Mouse (Mus musculus) urinary bladder, postnatal 25 days (tissue): ENCODE results near the gene Pla2g15.

Experiments used
- DNase-seq: peaks from one replicate; pipeline ENCODE4 v3.0.0; 2022; ENCODE audit warnings: low spot score

Gene Pla2g15

DNA sequence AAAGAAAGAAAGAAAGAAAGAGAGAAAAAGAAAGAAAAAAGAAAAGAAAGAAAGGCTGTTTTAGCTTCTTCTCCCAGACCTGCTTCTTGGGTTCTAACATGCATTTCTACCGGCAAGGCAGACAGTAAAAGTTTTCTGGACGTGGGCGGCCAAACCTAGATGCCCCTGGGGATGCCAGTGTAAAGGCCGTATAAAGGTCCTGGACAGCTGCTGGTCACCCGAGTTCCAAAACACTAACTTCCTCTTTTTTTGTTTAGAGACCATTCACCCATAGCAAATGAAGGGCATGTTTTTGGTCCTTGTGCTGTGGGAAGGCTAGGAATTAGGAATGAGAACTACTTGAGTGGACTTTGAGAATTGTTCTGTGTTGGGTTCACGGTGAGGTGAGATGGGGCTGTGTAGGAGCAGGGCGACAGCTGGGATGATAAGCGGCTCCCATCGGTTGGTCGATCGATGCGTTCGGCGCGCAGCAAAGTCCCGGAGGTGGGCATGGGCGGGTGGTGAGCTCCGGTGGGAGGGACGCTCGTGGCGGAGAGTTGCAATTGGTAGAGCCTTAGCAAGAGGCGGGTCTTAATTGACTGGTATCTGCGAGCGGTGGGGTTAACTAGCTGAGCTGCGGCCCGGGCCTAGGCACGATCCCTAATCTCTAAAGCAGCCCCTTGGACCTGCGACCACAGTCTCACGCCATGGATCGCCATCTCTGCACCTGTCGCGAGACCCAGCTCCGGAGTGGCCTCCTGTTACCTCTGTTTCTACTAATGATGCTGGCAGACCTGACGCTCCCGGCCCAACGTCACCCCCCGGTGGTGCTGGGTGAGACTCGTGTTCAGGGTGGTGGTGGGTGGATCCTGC lies at the start of gene Pla2g15:
TSS of gene Pla2g15 (plus strand) at position 599 of the 852 bp plus-strand sequence.
- DNase-seq, result peak; percentile 82

DNA sequence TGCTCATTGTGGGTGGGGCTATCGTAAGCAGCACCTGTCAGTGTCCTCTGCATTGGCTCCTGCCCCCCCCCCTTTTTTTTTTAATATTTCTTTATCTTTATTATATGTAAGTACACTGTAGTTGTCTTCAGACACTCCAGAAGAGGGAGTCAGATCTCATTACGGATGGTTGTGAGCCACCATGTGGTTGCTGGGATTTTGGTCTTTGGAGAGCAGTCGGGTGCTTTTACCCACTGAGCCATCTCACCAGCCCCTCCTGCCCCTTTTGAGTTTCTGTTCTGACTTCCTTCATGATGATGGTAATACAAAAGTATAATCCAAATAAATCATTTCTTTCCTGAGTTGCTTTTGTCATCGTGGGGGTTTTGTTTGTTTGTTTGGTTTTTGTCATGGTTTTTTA lies 47.9 kb upstream of the Pla2g15 start:
- no peak for DNase-seq

DNA sequence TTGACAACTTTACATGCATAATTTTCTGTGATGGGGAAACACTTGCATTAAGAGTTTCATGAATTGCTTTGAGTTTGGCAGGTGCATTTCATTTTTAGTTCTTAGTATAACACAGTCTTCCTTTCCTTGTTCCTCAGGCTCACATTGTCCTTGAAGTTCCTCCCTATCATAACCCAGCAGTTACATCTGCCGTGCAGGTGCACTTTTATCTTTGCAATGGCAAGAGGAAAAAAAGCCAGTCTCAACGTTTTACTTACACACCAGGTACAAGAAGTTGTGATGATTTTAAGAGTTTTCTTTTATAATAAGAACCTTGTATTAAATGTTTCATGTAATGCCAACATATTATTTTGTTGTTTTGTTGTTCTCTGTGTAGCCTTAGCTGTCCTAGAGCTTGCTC lies 46.3 kb upstream of the Pla2g15 start:
- DNase-seq, result no peak

DNA sequence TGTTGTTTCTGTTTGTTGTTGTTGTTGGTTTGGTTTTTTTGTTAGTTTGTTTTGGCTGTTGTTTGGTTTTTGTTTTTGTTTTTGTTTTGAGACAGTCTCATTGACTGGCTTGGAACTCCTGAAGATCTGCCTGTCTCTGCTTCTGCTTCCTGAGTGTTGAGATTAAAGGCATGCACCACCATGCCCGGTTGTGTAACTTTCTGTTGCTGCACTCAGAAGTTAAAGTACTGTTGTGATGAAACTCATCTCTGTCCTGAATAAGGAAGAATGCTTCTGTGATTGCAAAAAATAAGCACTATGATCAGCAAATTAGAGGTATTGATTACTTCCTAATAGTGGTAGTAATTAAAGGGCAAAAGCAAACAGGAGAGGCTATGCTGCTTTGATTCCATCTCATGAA lies 44.0 kb upstream of the Pla2g15 start:
- DNase-seq, result no peak

DNA sequence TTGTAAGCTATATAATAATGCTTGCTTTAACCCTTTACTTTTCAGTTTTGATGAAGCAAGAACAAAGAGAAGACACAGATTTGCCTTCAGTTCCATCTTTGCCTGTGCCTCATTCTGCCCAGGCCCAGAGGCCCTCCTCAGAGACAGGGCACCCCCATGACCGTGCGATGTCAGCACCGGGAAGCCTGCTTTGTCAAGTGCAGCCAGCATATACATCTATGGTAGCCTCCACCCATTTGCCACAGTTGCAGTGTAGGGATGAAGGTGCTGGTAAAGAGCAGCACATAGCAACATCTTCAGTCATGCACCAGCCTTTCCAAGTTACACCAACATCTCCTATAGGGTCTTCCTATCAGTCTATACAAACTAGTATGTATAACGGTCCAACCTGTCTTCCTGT lies 42.1 kb upstream of the Pla2g15 start:
- DNase-seq, result no peak

DNA sequence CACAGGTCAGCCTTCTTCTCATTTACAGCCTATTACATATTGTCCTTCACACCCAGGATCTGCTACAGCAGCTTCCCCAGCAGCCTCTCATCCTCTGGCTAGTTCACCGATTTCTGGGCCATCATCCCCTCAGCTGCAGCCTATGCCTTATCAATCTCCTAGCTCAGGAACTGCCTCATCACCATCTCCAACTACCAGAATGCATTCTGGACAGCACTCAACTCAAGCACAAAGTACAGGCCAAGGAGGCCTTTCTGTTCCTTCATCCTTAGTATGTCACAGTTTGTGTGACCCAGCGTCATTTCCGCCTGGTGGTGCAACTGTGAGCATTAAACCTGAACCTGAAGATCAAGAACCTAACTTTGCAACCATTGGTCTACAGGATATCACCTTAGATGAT lies 41.5 kb upstream of the Pla2g15 start:
- DNase-seq, result no peak

DNA sequence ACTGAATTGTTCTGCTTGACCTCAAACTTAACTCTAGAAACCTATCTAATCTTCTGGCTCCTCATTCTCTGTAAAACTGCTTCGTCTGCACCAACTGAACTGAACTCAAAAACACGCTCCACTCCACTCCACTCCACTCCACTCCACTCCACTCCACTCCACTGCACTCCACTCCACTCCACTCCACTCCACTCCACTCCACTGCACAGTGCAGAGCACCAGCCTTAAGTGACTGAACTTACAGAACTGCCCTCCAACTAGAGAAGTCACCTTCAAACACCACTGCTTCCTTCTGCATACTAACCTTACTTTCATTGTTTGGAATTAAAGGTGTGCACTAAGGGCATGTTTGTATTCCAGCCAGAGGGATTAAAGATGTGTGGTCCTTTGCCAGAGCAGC lies 38.2 kb upstream of the Pla2g15 start:
- no peak for DNase-seq

DNA sequence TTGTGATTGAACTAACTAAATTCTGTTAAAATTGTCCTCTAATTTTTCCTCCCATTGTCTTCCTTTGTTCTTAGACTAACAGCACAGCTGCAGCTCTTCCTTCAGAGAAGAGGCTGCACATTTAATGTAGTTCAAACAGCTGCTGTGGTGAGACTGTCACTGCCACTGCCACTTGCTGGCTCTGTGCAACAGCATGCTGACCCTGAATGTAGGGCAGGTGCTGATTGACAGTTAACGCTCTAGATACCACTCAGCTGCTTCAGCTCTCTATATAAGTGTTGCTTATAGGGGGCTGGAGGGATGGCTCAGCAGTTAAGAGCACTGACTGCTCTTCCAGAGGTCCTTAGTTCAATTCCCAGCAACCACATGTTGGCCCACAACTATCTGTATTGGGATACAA lies 37.7 kb upstream of the Pla2g15 start:
- DNase-seq, result no peak

DNA sequence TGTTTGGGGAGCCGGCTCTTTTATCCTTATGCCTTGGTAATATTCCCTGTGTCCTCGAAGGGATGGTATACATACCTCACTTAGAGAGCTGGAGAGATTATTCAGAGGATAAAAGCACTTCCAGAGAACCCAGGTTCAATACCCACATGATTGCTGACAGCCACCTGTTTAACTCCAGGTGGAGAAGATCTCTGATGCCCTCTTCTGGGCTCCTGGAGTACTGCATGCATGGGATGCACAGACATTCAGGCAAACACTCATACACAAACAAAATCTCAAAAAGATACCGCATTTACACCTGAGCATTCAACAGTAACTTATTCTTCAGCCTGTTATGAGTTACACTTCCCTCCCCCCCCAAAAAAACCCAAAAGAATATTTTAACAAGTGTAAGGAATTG lies 34.3 kb upstream of the Pla2g15 start:
- no peak for DNase-seq

DNA sequence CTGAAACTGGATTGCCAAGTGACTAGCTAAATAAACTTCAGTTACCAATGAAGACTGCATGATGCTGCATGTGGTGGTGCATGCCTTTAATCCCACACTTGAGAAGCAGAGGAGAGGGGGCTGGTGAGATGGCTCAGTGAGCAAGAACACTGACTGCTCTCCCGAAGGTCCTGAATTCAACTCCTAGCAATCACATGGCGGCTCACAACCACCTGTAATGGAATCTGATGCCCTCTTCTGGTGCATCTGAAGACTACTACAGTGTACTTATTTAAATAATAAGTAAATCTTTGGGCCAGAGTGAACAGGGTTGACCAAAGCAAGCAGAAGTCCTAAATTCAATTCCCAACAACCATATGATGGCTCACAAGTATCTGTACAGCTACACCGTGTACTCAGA lies 26.8 kb upstream of the Pla2g15 start:
- no peak for DNase-seq

DNA sequence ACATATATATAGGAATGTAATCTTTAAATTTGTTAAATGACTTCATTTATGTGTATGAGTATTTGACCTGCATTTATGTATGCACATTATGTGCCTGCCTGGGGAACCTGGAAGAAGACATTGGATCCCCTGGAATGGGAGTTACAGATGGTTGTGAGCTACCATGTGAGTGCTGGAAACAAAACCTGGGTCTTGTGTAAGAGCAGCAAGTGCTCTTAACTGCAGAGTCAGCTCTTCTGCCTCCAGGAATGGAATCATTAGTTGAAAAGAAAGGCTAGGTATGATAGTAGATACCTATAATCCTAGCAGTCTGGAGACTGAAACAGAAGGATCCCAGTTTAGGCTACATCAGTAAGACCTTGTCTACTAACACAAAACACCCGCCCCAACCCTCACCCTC lies 24.1 kb upstream of the Pla2g15 start:
- DNase-seq, result no peak

DNA sequence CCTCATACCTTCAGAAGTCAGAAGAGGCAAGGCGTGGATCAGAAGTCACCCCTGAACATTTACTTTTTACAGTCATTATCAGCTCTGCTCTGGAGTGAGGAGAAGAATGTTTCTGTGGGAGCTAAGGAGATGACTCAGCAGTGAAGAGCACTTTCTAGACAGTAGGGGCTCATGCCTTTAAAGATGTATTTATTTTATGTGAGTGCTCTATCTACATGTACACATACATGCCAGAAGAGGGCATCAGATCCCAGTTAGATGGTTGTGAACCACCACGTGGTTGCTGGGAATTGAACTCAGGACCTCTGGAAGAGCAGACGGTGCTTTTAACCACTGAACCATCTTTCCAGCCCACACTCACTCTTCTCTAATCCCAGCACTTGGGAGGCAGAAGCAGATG lies 23.1 kb upstream of the Pla2g15 start:
- DNase-seq, result no peak

DNA sequence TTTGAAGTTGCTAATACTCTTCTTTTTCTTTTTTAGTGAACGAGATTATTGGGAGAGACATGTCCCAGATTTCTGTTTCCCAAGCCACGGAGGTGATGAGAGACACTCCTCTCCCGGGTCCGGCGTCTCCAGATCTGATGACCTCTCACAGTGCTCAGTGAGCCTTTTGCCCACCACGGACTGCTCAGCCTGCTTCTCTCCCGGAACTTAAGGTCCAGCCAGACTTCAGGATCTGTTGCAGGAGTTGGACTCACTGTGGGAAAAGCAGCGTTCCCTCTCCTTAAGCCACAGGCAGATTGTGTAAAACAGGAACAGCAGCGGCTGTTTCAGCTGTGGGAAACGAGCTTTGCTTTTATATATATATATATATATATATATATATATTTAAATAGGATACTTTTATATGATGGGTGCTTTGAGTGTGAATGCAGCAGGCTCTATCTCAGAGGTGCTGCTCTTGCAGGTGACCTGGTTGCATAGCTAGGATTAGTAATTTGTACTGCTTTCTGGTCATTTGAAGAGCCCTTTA lies 22.3 kb upstream of the Pla2g15 start:
- no peak for DNase-seq

DNA sequence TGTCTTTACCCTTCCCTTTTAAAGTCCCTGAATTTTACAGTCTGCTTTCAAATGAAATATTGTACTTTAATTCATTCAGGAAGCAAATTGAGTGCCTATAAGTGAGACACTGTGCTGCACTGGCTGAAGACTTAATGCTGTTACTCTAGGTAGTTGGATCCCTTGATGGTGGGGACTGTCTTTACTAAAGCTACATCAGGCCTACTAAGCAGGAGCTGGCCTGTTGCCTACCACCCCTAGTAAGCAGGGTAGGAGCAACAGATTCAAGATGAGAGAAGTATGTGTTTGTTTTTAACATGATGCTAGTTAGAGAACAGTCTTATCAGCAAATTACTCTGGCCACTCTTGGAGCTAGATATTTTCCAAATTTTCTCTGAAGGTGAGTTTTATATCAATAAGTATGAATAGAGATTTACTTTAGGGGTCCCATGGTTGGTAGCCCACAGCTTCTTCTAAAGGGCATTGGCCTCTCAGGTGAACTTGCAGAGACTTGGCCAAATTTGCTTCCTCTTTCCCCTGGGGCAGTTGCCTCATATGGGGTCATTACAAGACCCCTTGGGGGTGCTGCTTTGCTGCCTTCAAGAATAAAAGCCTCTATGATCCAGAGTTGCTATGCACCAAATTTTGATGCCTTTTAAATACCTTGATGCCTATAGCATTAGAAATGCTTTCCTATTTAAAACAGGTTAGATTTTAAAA lies 20.8 kb upstream of the Pla2g15 start:
- no peak for DNase-seq

DNA sequence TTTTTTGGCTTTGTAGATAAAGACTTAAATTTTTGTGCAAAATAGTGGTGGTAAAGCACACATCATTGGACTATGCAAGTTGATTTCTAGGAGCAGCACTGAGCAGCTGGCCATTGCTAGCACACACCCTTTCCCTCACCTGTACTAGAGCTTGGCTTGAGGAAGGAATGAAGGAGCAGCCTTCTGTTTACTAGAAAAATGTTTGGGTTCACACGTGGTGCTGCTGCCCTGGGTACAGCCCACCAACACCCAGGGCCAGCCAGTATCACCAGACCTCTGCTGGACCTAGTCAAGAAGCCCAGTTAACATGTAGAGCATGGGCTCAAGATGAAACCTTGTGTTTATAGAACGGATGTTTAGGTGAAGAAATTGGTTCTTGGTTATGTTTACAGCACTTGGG lies 20.2 kb upstream of the Pla2g15 start:
- no peak for DNase-seq

DNA sequence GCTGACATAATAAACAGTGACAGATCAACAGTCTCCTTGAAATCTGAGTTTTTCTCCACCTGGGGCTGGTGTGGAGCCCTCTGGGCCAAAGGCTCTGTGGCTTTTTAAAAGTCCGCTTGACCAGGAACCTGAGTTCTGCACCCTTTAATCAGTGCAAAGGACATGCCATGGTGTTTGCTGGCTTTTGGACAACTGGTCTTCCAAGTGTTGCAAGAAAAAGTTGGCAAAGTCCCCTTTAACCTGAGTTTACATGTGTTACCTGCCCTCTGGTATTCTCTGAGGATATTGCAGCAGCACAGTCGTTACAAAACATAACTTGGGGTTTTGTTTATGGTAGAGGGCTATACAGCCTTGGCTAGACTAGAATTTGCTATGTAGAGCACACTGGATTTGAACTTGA lies 19.7 kb upstream of the Pla2g15 start:
- no peak for DNase-seq

DNA sequence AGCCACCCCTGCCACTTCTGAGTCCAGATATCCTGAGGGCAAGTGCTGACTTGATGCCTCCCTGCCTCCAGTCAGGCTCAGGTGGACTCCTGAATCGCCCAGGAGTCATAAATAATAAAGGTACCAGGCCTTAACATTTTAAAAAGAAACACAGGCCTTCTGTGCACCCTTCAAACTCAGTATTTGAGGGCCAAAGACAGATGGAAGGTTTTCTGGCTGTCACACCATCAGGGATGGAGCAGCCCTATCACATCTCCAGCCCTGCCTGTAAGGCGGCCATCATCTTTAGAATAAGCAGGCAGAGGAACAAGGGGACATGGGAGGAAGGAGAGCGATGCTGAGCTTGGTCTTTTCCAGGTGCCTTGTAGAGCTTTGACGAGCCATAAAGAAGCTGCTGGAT lies 19.2 kb upstream of the Pla2g15 start:
- no peak for DNase-seq

DNA sequence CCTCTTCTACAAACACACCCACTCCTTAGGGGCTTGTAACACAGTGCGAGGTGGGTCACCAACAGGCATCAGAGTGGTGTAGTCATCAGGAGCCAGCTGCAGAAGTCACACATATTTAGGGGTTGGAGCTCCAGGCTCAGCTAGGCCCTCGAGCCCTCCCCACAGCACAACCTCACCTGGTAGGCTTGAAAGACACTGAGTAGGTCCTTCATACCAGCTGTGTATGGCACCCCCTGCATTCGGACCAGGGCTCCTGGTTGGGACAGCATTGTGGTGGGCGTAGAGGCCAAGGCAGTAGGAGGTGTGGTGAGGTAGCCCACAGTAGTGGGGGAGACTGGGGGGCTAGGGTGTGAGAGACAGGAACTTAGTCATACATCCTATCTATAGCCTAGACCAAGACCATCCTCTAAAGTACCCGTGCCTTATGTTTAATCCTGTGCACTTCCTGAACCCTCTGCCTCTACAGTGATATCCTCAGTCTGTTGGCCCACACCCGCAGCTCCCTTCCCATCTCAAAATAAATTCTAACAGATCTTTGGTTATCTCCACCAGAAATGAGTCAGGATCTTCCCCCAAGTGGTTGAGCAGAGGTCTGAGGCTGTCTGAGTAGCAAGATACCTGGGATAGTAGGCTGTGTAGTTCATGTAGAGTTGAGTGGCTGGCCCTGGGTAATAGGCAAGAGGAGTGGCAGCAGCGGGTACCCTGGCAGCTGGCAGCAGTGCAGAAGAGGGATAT lies 18.5 kb upstream of the Pla2g15 start:
- no peak for DNase-seq

DNA sequence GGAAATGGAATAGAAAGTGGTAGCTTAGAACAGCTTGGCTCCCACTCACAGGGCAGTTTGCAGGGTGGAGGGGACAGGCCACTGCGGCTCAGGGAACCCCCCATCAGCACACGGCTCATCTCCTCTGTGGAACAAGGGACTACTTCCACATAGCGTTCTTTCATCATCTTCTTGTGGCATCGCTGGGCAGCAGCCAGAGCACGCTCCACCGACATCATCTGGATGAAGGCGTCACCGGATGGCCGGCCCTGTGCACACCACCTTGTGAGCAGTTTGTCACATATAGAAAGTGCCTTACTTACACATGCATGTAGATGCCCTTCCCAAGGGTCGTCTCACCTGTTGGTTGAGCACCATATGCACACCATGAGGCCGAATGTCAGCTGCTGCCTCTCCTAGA lies 17.8 kb upstream of the Pla2g15 start:
- no peak for DNase-seq

DNA sequence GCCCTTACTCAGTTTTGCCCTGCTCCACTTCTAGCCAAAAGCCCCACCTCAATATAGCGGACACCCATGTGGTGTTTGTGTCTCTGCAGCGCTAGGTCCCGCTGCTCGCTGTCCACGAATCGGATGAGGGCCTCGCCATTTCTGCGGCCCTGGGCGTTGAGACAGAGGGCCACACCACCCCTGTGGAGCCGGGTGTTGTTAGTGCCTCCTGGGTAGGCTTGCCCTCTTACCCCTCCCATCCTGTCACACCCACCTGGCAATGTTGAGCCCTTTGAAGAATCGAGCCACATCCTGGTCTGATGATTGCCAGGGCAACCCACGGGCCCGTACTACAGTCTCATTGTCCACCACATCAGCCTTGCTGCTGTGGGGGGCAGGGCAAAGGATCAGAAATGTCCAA lies 16.7 kb upstream of the Pla2g15 start:
- no peak for DNase-seq

DNA sequence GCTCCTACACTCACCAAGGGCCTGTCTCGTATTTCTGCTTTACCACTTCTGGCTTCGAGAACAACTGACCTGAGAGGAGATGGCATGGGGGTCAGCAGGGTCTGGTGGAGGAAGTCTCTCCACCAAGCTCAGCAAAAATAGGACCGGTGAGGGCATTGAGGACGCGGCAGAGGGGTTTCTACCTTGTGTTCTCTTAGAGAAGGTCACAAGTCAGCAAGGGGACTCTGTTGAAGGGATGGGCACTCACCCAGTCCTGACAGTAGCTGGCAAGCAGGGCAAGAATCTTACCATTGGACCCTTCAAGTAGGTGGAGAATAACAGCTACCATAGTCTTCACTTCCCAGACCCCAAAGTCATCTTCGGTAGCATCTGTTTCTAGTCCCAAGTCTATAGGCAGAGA lies 16.3 kb upstream of the Pla2g15 start:
- DNase-seq, result no peak

DNA sequence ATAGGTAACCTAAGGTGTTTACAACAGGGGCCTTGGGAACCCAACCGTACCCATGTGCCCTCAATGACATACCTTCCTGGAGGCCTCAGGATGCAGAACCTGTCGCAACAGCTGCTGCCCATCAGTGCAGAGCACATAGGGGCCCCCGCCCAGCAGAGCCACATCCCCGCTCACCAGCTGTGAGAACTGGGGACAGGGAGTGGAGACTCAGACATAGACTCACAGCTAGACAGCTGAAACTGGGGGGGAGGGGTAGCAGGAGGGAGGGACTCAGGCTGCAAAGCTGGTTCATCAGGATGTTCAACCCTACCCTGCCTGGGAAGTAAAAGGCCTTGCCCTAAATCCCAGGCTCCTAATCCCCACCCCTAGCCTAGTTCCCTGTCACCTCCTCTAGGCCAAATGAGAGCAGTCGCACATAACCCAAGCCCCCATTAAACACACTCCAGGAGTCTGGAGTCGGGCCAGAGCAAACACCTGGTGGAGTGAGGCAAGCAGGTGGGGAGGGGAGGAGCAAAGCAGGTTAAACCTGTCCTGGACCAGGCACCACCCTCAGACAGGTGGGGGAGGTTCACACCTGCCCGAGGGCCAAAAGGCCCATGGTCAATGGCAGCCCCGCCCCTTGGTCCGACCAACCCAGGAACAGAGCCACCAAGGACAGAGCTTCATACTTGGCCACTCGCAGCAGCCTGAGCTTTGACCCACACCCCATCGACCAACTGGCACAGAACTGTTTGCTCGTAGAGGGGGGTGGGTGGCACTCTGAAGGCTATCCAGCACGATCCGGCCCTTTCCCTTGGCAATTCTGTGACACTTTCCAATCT lies 15.2 kb upstream of the Pla2g15 start:
- DNase-seq, result peak; percentile 83
